Mouse (Mus musculus): ENCODE data around the gene Vmn1r199.

The Vmn1r199 gene

DNA sequence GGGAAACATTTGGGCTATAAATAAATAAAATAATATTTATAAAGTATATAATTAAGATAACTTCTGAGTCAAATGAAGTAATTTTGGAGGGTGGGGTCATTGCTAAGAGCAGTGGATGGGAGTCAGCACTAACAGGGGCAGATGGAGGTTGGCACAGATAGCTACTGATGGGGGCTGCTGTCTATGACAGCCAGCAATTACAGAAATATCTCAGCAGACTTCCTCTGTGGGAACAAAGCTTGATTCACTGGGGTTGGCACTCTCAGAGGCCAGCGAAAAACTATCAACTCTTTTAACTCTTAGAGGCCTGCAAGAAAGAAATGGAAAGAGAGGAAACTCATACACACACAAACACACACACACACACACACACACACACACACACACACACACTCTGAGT, 23.4 kb downstream of the Vmn1r199 start:
- TF ChIP-seq CTCF (conservative IDR thresholded peaks at IDR 0.05; ENCODE audit: low read length) (no peak), NANOG (IDR thresholded peaks at IDR 0.05; ENCODE audit: borderline replicate concordance, low read length) (no peak), POU5F1 (IDR thresholded peaks at IDR 0.05; ENCODE audit: borderline replicate concordance, low read length) (no peak)
- Histone ChIP-seq H3K27me3 (ENCODE audit: insufficient read depth, low read length) (no peaks in the 10 kb centered on the region), H3K36me3 (ENCODE audit: insufficient read depth, low read length) (no peaks in the 10 kb centered on the region)

More for the DNA sequence above, 23.4 kb downstream of the Vmn1r199 start:
- Histone ChIP-seq H3K9me3 (ENCODE audit: low read length) (peaks cover 44% of the 10 kb centered on the region), H3K4me3 (replicated peaks; ENCODE audit: low read length) (no peak overlapping the region), H3K4me1 (replicated peaks; ENCODE audit: low read depth, low read length) (no peaks in the 10 kb centered on the region)

Measured in E14TG2a.4 (cell line).